Mouse (Mus musculus) midbrain, embryonic 11.5 days (tissue): ENCODE data around the gene Ulk4. TPM values are rescaled to one million over a fixed set of nuclear protein-coding genes. Genes with fewer than 3 reads are reported as not detected.

ENCODE experiments used
- ATAC-seq: fragments of 200-750 bp; cut with Nextera tagmentation; 2 replicates; pipeline ENCODE4 v1.8.0; 2017; ENCODE audit warnings: moderate TSS enrichment, moderate library complexity; ENCODE audit not compliant: low FRiP score
- DNase-seq: peaks from one replicate; pipeline ENCODE4 v3.0.0; 2015; ENCODE audit warnings: low spot score; ENCODE audit errors: missing footprints
- H3K27ac ChIP-seq: fragments of 300-500 bp; sonication (generic); 2 replicates; pipeline ENCODE4 v1.5.1; 2014; ENCODE audit warnings: low read depth, low read length
- H3K27me3 ChIP-seq: fragments of 300-500 bp; sonication (generic); 2 replicates; pipeline ENCODE4 v1.6.1; 2014; ENCODE audit warnings: mild to moderate bottlenecking, low read length, moderate library complexity, mixed read lengths; ENCODE audit not compliant: control insufficient read depth, insufficient read depth
- H3K36me3 ChIP-seq: fragments of 300-500 bp; sonication (generic); 2 replicates; pipeline ENCODE4 v1.6.1; 2014; ENCODE audit warnings: mild to moderate bottlenecking, low read length, moderate library complexity, mixed read lengths; ENCODE audit not compliant: control insufficient read depth, insufficient read depth
- H3K4me1 ChIP-seq: fragments of 300-500 bp; sonication (generic); 2 replicates; pipeline ENCODE4 v1.6.1; 2014; ENCODE audit warnings: low read length; ENCODE audit not compliant: control insufficient read depth, insufficient read depth
- H3K4me2 ChIP-seq: fragments of 300-500 bp; sonication (generic); 2 replicates; pipeline ENCODE4 v1.6.1; 2014; ENCODE audit warnings: mild to moderate bottlenecking, moderate library complexity
- H3K4me3 ChIP-seq: fragments of 300-500 bp; sonication (generic); 2 replicates; pipeline ENCODE4 v1.5.1; 2014; ENCODE audit warnings: low read depth, low read length
- H3K9ac ChIP-seq: fragments of 300-500 bp; sonication (generic); 2 replicates; pipeline ENCODE4 v1.6.1; 2014; ENCODE audit warnings: low read length
- H3K9me3 ChIP-seq: fragments of 300-500 bp; sonication (generic); 2 replicates; pipeline ENCODE4 v1.6.1; 2016; ENCODE audit warnings: low read length; ENCODE audit not compliant: control insufficient read depth
- WGBS: fragments of 180-500 bp; shearing (Covaris S2); extraction: QIAGEN DNeasy Blood & Tissue Kit; methylation state at CpG from one replicate; pipeline ENCODE4 v1.1.7; 2014; 5-methylcytosine and 5-hydroxymethylcytosine counted together
- polyA plus RNA-seq: library from polyadenylated mRNA; unstranded; fragments of >200 nt; fragmentation: Nextera tagmentation; extraction: Ambion mirVana; gene quantifications from 2 replicates; pipeline ENCODE4 v1.2.1, GENCODE M21; 2014

The Ulk4 gene
- polyA plus RNA-seq, 1 experiment from 2014 or later = 210 TPM

- ATAC-seq = no peak
- Histone ChIP-seq H3K27ac (no peak overlapping the region), H3K4me1 (peaks cover 2% of the 10 kb centered on the region; the same call in 1 of the 2 replicates), H3K4me2 (no peak overlapping the region), H3K27me3 (no peaks in the 10 kb centered on the region), H3K9ac (no peak overlapping the region), H3K9me3 (no peaks in the 10 kb centered on the region), H3K36me3 (peaks cover 47% of the 10 kb centered on the region), H3K4me3 (no peak overlapping the region)
- DNase-seq = no peak
- 81% methylated on average over 3 of the region's 3 CpGs for WGBS
These were observed 314.9 kb downstream of the Ulk4 start for GRCm38 (mm10) chr9:120961969-120962700.

- no peak overlapping the region for H3K4me2 ChIP-seq
- DNase-seq (no peak), ATAC-seq (no peak)
- no peaks in the 10 kb centered on the region for H3K27me3 ChIP-seq
- no peak overlapping the region for H3K9ac ChIP-seq
- H3K36me3 ChIP-seq = peaks cover 53% of the 10 kb centered on the region
- no peak overlapping the region for H3K27ac ChIP-seq
- H3K4me3 ChIP-seq = no peak overlapping the region
- H3K4me1 ChIP-seq = peaks cover 2% of the 10 kb centered on the region; the same call in 1 of the 2 replicates
- 97% methylated on average over 3 of the region's 3 CpGs for WGBS
- no peaks in the 10 kb centered on the region for H3K9me3 ChIP-seq
These were observed 315.5 kb downstream of the Ulk4 start for GRCm38 (mm10) chr9:120961466-120961865.

DNA sequence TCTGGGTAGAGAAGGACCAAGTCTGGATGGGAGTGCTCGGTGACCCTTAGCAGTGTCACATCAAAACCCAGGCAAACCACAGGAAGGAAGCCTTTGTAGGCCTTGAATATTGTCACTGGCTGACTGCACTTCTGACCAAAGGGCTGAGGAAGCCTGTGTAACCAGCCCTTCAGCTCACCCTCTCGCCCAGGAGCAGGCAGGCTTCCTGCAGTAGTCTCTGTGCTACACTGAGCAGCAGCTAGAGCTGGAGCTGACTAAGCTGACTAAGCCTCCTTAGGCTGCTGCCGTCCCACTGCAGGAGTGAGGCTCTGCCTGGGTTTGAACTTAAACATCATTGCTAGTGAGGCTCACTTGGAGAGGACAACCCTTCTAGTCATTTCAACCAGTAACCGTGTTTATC, 316.4 kb downstream of the Ulk4 start:
- DNase-seq (no peak), ATAC-seq (no peak)
- Histone ChIP-seq H3K4me1 (peaks cover 2% of the 10 kb centered on the region; the same call in 1 of the 2 replicates), H3K4me2 (no peak overlapping the region), H3K36me3 (peaks cover 59% of the 10 kb centered on the region), H3K4me3 (no peak overlapping the region), H3K9me3 (no peaks in the 10 kb centered on the region), H3K9ac (no peak overlapping the region), H3K27me3 (no peaks in the 10 kb centered on the region), H3K27ac (no peak overlapping the region)
- WGBS = 72% methylated on average over 4 of the region's 4 CpGs

GRCm38 (mm10) chr9:120959225-120959624, 317.8 kb downstream of the Ulk4 start:
- Histone ChIP-seq H3K4me1 (peaks cover 2% of the 10 kb centered on the region; the same call in 1 of the 2 replicates), H3K27me3 (no peaks in the 10 kb centered on the region), H3K27ac (no peak overlapping the region), H3K36me3 (peaks cover 65% of the 10 kb centered on the region), H3K9me3 (no peaks in the 10 kb centered on the region), H3K4me2 (no peak overlapping the region), H3K9ac (no peak overlapping the region), H3K4me3 (no peak overlapping the region)
- DNase-seq (no peak), ATAC-seq (no peak)
- 91% methylated on average over 4 of the region's 4 CpGs for WGBS

GRCm38 (mm10) chr9:120958560-120958959, 318.4 kb downstream of the Ulk4 start:
- 95% methylated on average over 6 of the region's 6 CpGs for WGBS
- H3K4me3 ChIP-seq = no peak overlapping the region
- H3K36me3 ChIP-seq = peaks cover 70% of the 10 kb centered on the region
- no peak overlapping the region for H3K27ac ChIP-seq
- peaks cover 2% of the 10 kb centered on the region; the same call in 1 of the 2 replicates for H3K4me1 ChIP-seq
- no peak for ATAC-seq
- no peak overlapping the region for H3K9ac ChIP-seq
- H3K27me3 ChIP-seq = no peaks in the 10 kb centered on the region
- H3K9me3 ChIP-seq = no peaks in the 10 kb centered on the region
- H3K4me2 ChIP-seq = no peak overlapping the region
- no peak for DNase-seq

- Histone ChIP-seq H3K4me1 (peaks cover 2% of the 10 kb centered on the region; the same call in 1 of the 2 replicates), H3K9ac (no peak overlapping the region), H3K4me2 (no peak overlapping the region), H3K9me3 (no peaks in the 10 kb centered on the region), H3K27ac (no peak overlapping the region), H3K27me3 (no peaks in the 10 kb centered on the region), H3K36me3 (peaks cover 74% of the 10 kb centered on the region), H3K4me3 (no peak overlapping the region)
- ATAC-seq (no peak), DNase-seq (no peak)
- WGBS = 95% methylated on average over 5 of the region's 5 CpGs
These were observed 318.9 kb downstream of the Ulk4 start for GRCm38 (mm10) chr9:120958051-120958450.

DNA sequence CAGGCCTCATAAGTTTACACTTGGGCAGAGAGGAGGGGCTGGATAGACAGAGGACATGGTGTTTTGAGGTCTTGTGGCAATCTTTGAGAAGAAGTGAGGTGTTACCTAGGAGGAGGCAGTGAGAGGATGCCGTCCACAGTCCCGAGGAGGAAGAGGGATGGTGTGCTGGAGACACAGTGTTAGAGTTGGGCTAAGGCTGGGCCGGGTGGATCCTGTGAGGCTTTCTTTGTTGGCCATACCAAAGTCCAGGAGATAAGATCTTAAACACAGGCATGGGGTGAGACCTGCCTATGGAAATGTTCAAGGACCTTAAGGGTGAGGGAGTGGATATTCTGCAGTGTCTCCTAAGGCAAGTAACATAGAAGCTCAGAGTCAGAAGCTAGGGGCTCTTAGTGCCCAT, 325.1 kb downstream of the Ulk4 start:
- H3K27ac ChIP-seq = no peak overlapping the region
- H3K36me3 ChIP-seq = peaks cover 66% of the 10 kb centered on the region
- no peaks in the 10 kb centered on the region for H3K27me3 ChIP-seq
- no peak overlapping the region for H3K4me3 ChIP-seq
- ATAC-seq = no peak
- WGBS = 85% methylated on average over 3 of the region's 3 CpGs
- no peak overlapping the region for H3K4me2 ChIP-seq
- H3K4me1 ChIP-seq = no peaks in the 10 kb centered on the region
- H3K9me3 ChIP-seq = no peaks in the 10 kb centered on the region
- DNase-seq = no peak
- H3K9ac ChIP-seq = no peak overlapping the region

GRCm38 (mm10) chr9:120950761-120951160, 326.2 kb downstream of the Ulk4 start:
- 96% methylated on average over 12 of the region's 12 CpGs for WGBS
- peaks cover 57% of the 10 kb centered on the region for H3K36me3 ChIP-seq
- DNase-seq = no peak
- no peak overlapping the region for H3K9ac ChIP-seq
- H3K4me2 ChIP-seq = no peak overlapping the region
- H3K27me3 ChIP-seq = no peaks in the 10 kb centered on the region
- no peak overlapping the region for H3K27ac ChIP-seq
- no peak for ATAC-seq
- H3K4me3 ChIP-seq = no peak overlapping the region
- no peaks in the 10 kb centered on the region for H3K9me3 ChIP-seq
- no peaks in the 10 kb centered on the region for H3K4me1 ChIP-seq

GRCm38 (mm10) chr9:120948832-120949231, 328.2 kb downstream of the Ulk4 start:
- DNase-seq (no peak), ATAC-seq (no peak)
- no peak overlapping the region for H3K4me3 ChIP-seq
- no peaks in the 10 kb centered on the region for H3K4me1 ChIP-seq
- no peak overlapping the region for H3K9ac ChIP-seq
- H3K27me3 ChIP-seq = no peaks in the 10 kb centered on the region
- H3K36me3 ChIP-seq = peaks cover 38% of the 10 kb centered on the region
- 87% methylated on average over 1 of the region's 1 CpGs for WGBS
- no peaks in the 10 kb centered on the region for H3K9me3 ChIP-seq
- H3K27ac ChIP-seq = no peak overlapping the region
- H3K4me2 ChIP-seq = no peak overlapping the region
